Mouse (Mus musculus): ENCODE results near the gene Whrn.

DNA sequence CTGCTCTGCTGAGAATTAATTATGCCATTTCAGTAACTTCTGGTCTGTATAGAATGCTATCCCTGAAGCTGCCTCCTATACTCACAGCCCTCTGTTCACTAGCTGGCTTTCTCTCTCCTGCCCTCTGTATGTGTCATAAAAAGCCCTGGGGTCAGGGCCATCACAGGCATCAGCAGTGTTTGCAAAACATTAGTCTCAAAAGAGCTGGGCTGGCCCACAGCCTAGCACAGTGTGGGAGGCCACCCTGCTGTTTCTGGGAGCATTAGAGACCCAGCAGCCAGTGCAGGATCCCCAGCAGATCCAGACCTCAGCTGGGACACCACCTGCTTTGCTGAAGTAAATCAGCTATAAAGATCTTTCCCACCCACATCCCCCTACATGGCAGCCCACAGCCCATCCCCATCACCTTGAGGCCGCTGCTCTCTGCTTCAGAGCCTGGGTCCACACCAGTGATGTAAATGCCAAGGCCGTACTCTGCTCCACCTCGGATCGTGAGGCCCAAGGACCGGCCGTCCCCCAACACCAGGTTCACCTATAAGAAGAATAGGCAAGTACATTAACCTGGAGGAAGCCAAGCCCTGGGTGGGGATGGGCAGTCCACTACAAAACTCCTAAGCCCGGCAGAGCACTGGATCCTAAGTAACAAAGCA, 34.8 kb downstream of the Whrn start:
- no peak for TF ChIP-seq EP300 (IDR thresholded peaks at IDR 0.05; ENCODE audit: insufficient read depth, low read depth, low read length)
- no peak for TF ChIP-seq CTCF (IDR thresholded peaks at IDR 0.05)
- no peak for TF ChIP-seq POLR2A (IDR thresholded peaks at IDR 0.05; ENCODE audit: insufficient read depth, low read depth, low read length)

Measured in heart, adult 2 months (tissue).